8 mouse cellular contexts compared by ENCODE assay signal in the genomic region with DNA sequence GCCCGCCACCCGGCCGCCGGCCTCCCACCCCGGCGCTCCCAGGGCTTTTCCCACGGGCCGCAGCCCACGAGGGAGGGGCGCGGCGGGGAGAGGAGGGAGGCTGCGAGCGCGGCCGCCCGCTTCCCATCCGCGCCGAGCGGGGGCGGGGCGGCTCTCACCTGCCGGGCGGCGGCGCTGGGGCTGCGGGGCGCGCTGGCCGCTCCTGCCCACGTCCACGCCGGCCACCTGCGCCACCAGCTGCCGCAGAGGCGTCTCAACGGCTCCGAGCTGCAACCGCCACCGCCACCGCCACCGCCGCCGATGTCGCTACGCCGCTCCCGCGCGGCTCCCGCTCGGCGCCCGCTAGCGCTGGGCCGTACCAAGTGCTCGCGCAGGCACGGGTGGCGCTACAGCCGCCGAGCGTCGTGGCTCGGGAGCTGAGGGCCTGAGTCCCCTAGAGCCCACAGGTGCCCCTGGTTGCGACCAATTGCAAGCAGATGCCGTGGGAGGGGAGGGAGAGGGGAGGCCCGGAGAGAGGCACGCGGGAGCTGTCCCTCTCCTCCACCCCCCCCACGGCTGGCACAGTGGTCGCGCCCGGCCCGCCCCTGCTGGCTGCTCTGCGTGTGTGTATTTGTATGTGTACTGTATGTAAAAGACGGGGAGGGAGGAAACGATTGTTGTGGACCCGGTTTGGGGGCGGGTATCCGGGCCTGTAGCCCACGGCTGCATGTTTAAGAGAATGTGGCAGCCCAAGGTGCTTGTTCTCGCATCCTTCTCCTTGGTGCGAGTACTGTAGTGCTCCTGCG. TPM values are rescaled to one million over a fixed set of nuclear protein-coding genes. Genes with fewer than 3 reads are reported as not detected.
DNase-seq lines count a peak whose midpoint lies in the region; ATAC-seq and TF ChIP-seq lines count a peak whose summit lies in the region.

A gene (minus strand): TSS at position 343 of the 785 bp plus-strand sequence.

- H3K9ac ChIP-seq in heart, embryonic 15.5 days: peak within 1 kb of the TSS; percentile 73
- peak within 1 kb of the TSS; percentile 88 for H3K9ac ChIP-seq in liver, embryonic 14.5 days (replicated peaks)
- peak within 1 kb of the TSS; percentile 97 for H3K9ac ChIP-seq in neural tube, embryonic 11.5 days (ENCODE audit: low read length)
- peak within 1 kb of the TSS; percentile 82 for H3K9ac ChIP-seq in stomach, postnatal 0 days (ENCODE audit: low read length)

- ATAC-seq in CD4-positive, CD25-positive, alpha-beta regulatory T cell, adult 4 months: peak; percentile 85
- peak; percentile 86 for ATAC-seq in heart, embryonic 15.5 days (replicated peaks; ENCODE audit: insufficient number of reproducible peaks, insufficient read depth, low FRiP score, low read depth)
- peak; percentile 86 for ATAC-seq in liver, embryonic 14.5 days (ENCODE audit: insufficient read depth)
- peak; percentile 95 for ATAC-seq in neural tube, embryonic 11.5 days (ENCODE audit: insufficient read depth, low FRiP score, low TSS enrichment)
- peak; percentile 92 for ATAC-seq in stomach, postnatal 0 days (ENCODE audit: low FRiP score, low TSS enrichment)

- DNase-seq in c-Kit-negative CD71-positive TER-119-positive erythroid progenitor cells, embryonic 14.5 days (ENCODE audit: low read depth, low spot score): peak; percentile 79
- DNase-seq in forebrain, embryonic 10.5 days (ENCODE audit: extremely low spot score, low spot score): peak; percentile 91
- peak; percentile 88 for DNase-seq in kidney, postnatal 25 days
- peak; percentile 66 to 75 (median 69) for DNase-seq in liver, embryonic 14.5 days (ENCODE audit: low read depth in 3 of 3, low spot score in 3 of 3)
- DNase-seq in neural tube, embryonic 11.5 days (ENCODE audit: low spot score): peak; percentile 92
- DNase-seq in stomach, postnatal 0 days (ENCODE audit: low spot score): peak; percentile 84

- peak within 1 kb of the TSS; percentile 89 for H3K4me2 ChIP-seq in heart, embryonic 15.5 days
- peak within 1 kb of the TSS; percentile 87 for H3K4me2 ChIP-seq in liver, embryonic 14.5 days (ENCODE audit: low read depth)
- H3K4me2 ChIP-seq in neural tube, embryonic 11.5 days (ENCODE audit: low read depth): peak within 1 kb of the TSS; percentile 65
- H3K4me2 ChIP-seq in stomach, postnatal 0 days (replicated peaks; ENCODE audit: low read depth): peak within 1 kb of the TSS; percentile 60

- TF ChIP-seq EP300 in liver, embryonic 14.5 days (IDR thresholded peaks at IDR 0.05; ENCODE audit: low read depth): no peak
- TF ChIP-seq EP300 in stomach, postnatal 0 days (optimal IDR thresholded peaks at IDR 0.05): no peak

- peaks cover 34% of the 10 kb centered on the region for H3K36me3 ChIP-seq in forebrain, embryonic 10.5 days (replicated peaks)
- peaks cover 6% of the 10 kb centered on the region; the same call in 1 of the 2 replicates for H3K36me3 ChIP-seq in heart, embryonic 15.5 days
- H3K36me3 ChIP-seq in liver, embryonic 14.5 days (replicated peaks; ENCODE audit: control insufficient read depth, insufficient read depth, low read depth): peaks cover 21% of the 10 kb centered on the region
- H3K36me3 ChIP-seq in neural tube, embryonic 11.5 days (ENCODE audit: control insufficient read depth, insufficient read depth, low read length): peaks cover 3% of the 10 kb centered on the region; the same call in 1 of the 2 replicates
- peaks cover 3% of the 10 kb centered on the region; the same call in 1 of the 2 replicates for H3K36me3 ChIP-seq in stomach, postnatal 0 days (ENCODE audit: control insufficient read depth, insufficient read depth, low read length)

- peak; percentile 66 for TF ChIP-seq CTCF in liver, embryonic 14.5 days (IDR thresholded peaks at IDR 0.05; ENCODE audit: low read depth)
- TF ChIP-seq CTCF in stomach, postnatal 0 days (IDR thresholded peaks at IDR 0.05; ENCODE audit: low read depth): peak; percentile 52

- H3K9me3 ChIP-seq in forebrain, embryonic 10.5 days: no peaks in the 10 kb centered on the region
- H3K9me3 ChIP-seq in heart, embryonic 15.5 days (replicated peaks): no peaks in the 10 kb centered on the region
- no peaks in the 10 kb centered on the region for H3K9me3 ChIP-seq in liver, embryonic 14.5 days (ENCODE audit: control insufficient read depth, low read length)
- no peaks in the 10 kb centered on the region for H3K9me3 ChIP-seq in neural tube, embryonic 11.5 days (ENCODE audit: control insufficient read depth, low read length)
- H3K9me3 ChIP-seq in stomach, postnatal 0 days (ENCODE audit: control insufficient read depth, low read length): no peaks in the 10 kb centered on the region

- H3K27me3 ChIP-seq in forebrain, embryonic 10.5 days (ENCODE audit: poor library complexity, severe bottlenecking): no peaks in the 10 kb centered on the region
- no peaks in the 10 kb centered on the region for H3K27me3 ChIP-seq in heart, embryonic 15.5 days
- H3K27me3 ChIP-seq in liver, embryonic 14.5 days (ENCODE audit: control insufficient read depth, insufficient read depth, low read length): no peaks in the 10 kb centered on the region
- H3K27me3 ChIP-seq in neural tube, embryonic 11.5 days (ENCODE audit: control insufficient read depth, insufficient read depth, low read length): no peaks in the 10 kb centered on the region
- no peaks in the 10 kb centered on the region for H3K27me3 ChIP-seq in stomach, postnatal 0 days (ENCODE audit: control insufficient read depth, insufficient read depth, low read length)

- H3K4me1 ChIP-seq in forebrain, embryonic 10.5 days: peaks cover 53% of the 10 kb centered on the region
- H3K4me1 ChIP-seq in heart, embryonic 15.5 days (replicated peaks): peaks cover 7% of the 10 kb centered on the region
- peaks cover 0 to 13% of the 10 kb centered on the region in 2 experiments; a peak in 3 of 4 replicates for H3K4me1 ChIP-seq in liver, embryonic 14.5 days (replicated peaks; ENCODE audit: control insufficient read depth in 2 of 2, insufficient read depth in 2 of 2, low read length in 1 of 2)
- H3K4me1 ChIP-seq in neural tube, embryonic 11.5 days (ENCODE audit: control insufficient read depth, insufficient read depth, low read length): peaks cover 14% of the 10 kb centered on the region; the same call in 1 of the 2 replicates
- H3K4me1 ChIP-seq in stomach, postnatal 0 days (replicated peaks; ENCODE audit: control insufficient read depth, insufficient read depth): no peaks in the 10 kb centered on the region

- H3K27ac ChIP-seq in forebrain, embryonic 10.5 days: peak within 1 kb of the TSS; percentile 100
- H3K27ac ChIP-seq in heart, embryonic 15.5 days: peak within 1 kb of the TSS; percentile 98
- peak within 1 kb of the TSS; percentile 88 for H3K27ac ChIP-seq in liver, embryonic 14.5 days
- H3K27ac ChIP-seq in neural tube, embryonic 11.5 days (ENCODE audit: low read depth, low read length): peak within 1 kb of the TSS; percentile 98
- H3K27ac ChIP-seq in stomach, postnatal 0 days (replicated peaks): peak within 1 kb of the TSS; percentile 91

- H3K4me3 ChIP-seq in forebrain, embryonic 10.5 days: peak within 1 kb of the TSS; percentile 94
- peak within 1 kb of the TSS; percentile 94 for H3K4me3 ChIP-seq in heart, embryonic 15.5 days
- H3K4me3 ChIP-seq in liver, embryonic 14.5 days (ENCODE audit: insufficient read depth in 1 of 2, low read depth in 2 of 2, low read length in 2 of 2): peak within 1 kb of the TSS; percentile 81 to 90
- H3K4me3 ChIP-seq in neural tube, embryonic 11.5 days (ENCODE audit: low read depth, low read length): peak within 1 kb of the TSS; percentile 96
- H3K4me3 ChIP-seq in stomach, postnatal 0 days (ENCODE audit: low read depth, low read length): peak within 1 kb of the TSS; percentile 93

- WGBS in forebrain, embryonic 10.5 days: under 1% methylated on average over 83 of the region's 86 CpGs
- under 1% methylated on average over 74 of the region's 86 CpGs for WGBS in heart, embryonic 15.5 days
- under 1% methylated on average over 65 of the region's 86 CpGs for WGBS in liver, embryonic 14.5 days (ENCODE audit: insufficient replicate concordance)
- WGBS in neural tube, embryonic 11.5 days: 0% methylated on average over 58 of the region's 86 CpGs
- WGBS in stomach, postnatal 0 days: under 1% methylated on average over 38 of the region's 86 CpGs

RNA-seq across cellular contexts. Expression of the gene that starts here (rescaled TPM):
- 10 to 100 TPM; 66.0 to 83.8 TPM for polyA plus RNA-seq in CD4-positive, CD25-positive, alpha-beta regulatory T cell, adult 4 months (2017; shearing (Covaris generic))
- polyA plus RNA-seq in forebrain, embryonic 10.5 days (2016; fragmentation: Nextera tagmentation; extraction: Ambion mirVana): 334 and 356 TPM in 2 replicates
- polyA plus RNA-seq in heart, embryonic 15.5 days (2015; fragmentation: Nextera tagmentation; extraction: Ambion mirVana): 74.2 and 75.4 TPM in 2 replicates
- polyA plus RNA-seq in liver, embryonic 14.5 days (2012; rRNA removed): 22.1 and 41.4 TPM in 2 replicates
- polyA plus RNA-seq in liver, embryonic 14.5 days (2014; fragmentation: Nextera tagmentation; extraction: Ambion mirVana): 54.7 and 60.4 TPM in 2 replicates
- 348 and 360 TPM in 2 replicates for polyA plus RNA-seq in neural tube, embryonic 11.5 days (2014; fragmentation: Nextera tagmentation; extraction: Ambion mirVana)
- 31.1 and 36.5 TPM in 2 replicates for polyA plus RNA-seq in stomach, postnatal 0 days (2015; fragmentation: Nextera tagmentation; extraction: Ambion mirVana)

Comparison
In these comparisons a context has a peak if more than half of its experiments do, and no peak if none do; other contexts are left out.
1. Peak in every context shown above with its lines: DNase-seq, ATAC-seq, H3K4me3 ChIP-seq and H3K27ac ChIP-seq.